Mouse (Mus musculus) neural tube, embryonic 15.5 days (tissue): ENCODE results near the gene Tmem132d. TPM values are rescaled to one million over a fixed set of nuclear protein-coding genes. Genes with fewer than 3 reads are reported as not detected.
"Not testable (repeated sequence)": the region's sequence is repeated elsewhere in the genome, so short reads cannot be mapped to it uniquely, and the experiment has no call there.

ENCODE experiments used
- ATAC-seq: fragments of 200-750 bp; cut with Nextera tagmentation; 2 replicates; pipeline ENCODE4 v1.8.0; 2017; ENCODE audit warnings: mild to moderate bottlenecking, moderate TSS enrichment, moderate library complexity; ENCODE audit not compliant: low FRiP score
- H3K27ac ChIP-seq: fragments of 300-500 bp; sonication (generic); replicated peaks from 2 replicates; pipeline ENCODE4 v1.5.1; 2015; ENCODE audit warnings: mild to moderate bottlenecking, inconsistent platforms
- H3K27me3 ChIP-seq: fragments of 300-500 bp; sonication (generic); replicated peaks from 2 replicates; pipeline ENCODE4 v1.6.1; 2015; ENCODE audit warnings: inconsistent platforms
- H3K36me3 ChIP-seq: fragments of 300-500 bp; sonication (generic); 2 replicates; pipeline ENCODE4 v1.6.1; 2015; ENCODE audit warnings: inconsistent platforms
- H3K4me1 ChIP-seq: fragments of 300-500 bp; sonication (generic); 2 replicates; pipeline ENCODE4 v1.6.1; 2015; ENCODE audit warnings: inconsistent platforms
- H3K4me2 ChIP-seq: fragments of 300-500 bp; sonication (generic); 2 replicates; pipeline ENCODE4 v1.6.1; 2015; ENCODE audit warnings: inconsistent platforms, mild to moderate bottlenecking, moderate library complexity
- H3K4me3 ChIP-seq: fragments of 300-500 bp; sonication (generic); replicated peaks from 2 replicates; pipeline ENCODE4 v1.5.1; 2015; ENCODE audit warnings: mild to moderate bottlenecking, inconsistent platforms
- H3K9ac ChIP-seq: fragments of 300-500 bp; sonication (generic); replicated peaks from 2 replicates; pipeline ENCODE4 v1.6.1; 2015; ENCODE audit warnings: mild to moderate bottlenecking, inconsistent platforms
- H3K9me3 ChIP-seq: fragments of 300-500 bp; sonication (generic); replicated peaks from 2 replicates; pipeline ENCODE4 v1.6.1; 2016; ENCODE audit warnings: inconsistent platforms
- WGBS: fragments of 180-500 bp; shearing (Covaris S2); methylation state at CpG from one replicate; pipeline ENCODE4 v1.1.7; 2015; ENCODE audit warnings: mixed read lengths; 5-methylcytosine and 5-hydroxymethylcytosine counted together
- polyA plus RNA-seq: library from polyadenylated mRNA; unstranded; fragments of >200 nt; fragmentation: Nextera tagmentation; extraction: Ambion mirVana; gene quantifications from 2 replicates; pipeline ENCODE4 v1.2.1, GENCODE M21; 2015

Tmem132d gene
- polyA plus RNA-seq, 1 experiment from 2014 or later, result 3.1 TPM

DNA sequence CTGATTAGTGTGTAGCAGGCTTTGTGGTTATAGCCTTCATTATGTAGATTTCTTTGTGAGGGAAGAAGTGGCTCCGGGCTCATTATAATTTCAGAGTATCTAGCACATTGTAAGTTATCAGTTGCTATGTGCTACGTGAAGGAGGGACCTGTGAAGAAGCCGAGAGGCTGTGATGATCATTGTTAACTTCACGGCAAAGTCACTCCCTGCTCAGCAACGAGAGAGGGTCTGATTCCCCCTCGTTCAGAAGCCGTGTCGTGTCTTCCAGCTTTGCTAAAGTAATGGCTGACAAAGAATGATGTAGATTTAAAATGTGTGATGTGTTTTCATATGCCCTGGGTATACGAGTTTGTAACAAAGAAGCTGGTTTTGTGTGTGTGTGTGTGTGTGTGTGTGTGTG lies 391.1 kb downstream of the Tmem132d start:
- no peaks in the 10 kb centered on the region for H3K9me3 ChIP-seq
- no peaks in the 10 kb centered on the region for H3K36me3 ChIP-seq
- ATAC-seq, result no peak
- H3K4me3 ChIP-seq, result no peak overlapping the region
- no peaks in the 10 kb centered on the region for H3K27me3 ChIP-seq
- H3K9ac ChIP-seq, result no peak overlapping the region
- no peak overlapping the region for H3K27ac ChIP-seq
- no peaks in the 10 kb centered on the region for H3K4me1 ChIP-seq
- 76% methylated on average over 9 of the region's 9 CpGs for WGBS
- H3K4me2 ChIP-seq, result no peak overlapping the region

DNA sequence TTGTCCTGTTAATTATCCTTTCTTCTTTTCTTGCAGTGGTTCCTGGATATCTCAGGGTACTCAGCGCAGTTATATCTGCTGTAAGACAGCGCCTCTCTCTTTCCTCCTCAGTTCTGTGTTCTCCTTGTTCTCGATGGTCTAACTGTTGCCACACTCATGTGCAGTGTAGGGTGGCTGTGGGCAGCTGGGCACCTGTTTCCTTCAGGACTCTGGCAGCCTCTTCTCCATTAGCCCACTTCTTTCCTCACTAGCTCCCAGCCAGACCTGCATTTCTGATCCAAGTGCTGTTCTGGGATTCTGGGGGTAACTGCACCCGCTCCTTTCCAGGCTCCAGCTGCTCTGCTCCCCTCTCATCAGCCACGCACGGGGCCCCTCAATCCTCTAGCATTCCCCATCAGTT lies 392.8 kb downstream of the Tmem132d start:
- Histone ChIP-seq H3K9ac (no peak overlapping the region), H3K9me3 (no peaks in the 10 kb centered on the region), H3K4me3 (no peak overlapping the region), H3K4me2 (no peak overlapping the region), H3K27me3 (no peaks in the 10 kb centered on the region), H3K4me1 (no peaks in the 10 kb centered on the region), H3K36me3 (no peaks in the 10 kb centered on the region), H3K27ac (no peak overlapping the region)
- ATAC-seq, result no peak
- WGBS, result 87% methylated on average over 6 of the region's 6 CpGs

DNA sequence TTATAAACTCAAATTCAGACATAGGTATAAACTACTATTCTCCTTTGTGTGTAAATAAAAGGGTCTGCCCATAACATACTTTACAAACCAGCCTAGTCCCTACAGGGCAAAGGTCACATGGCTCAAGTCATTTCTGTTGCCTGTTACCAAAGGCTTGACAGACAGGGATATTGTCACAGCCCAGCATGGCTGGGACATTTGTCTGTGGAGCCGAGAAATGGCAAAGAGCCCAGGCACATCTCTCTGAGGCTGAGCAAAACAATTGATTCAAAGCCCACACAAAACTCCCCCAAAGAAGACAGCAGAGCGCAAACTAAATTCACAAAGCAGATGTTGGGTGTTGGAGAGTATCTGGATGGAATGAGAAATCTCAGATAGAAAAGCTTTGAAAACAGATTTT lies 405.8 kb downstream of the Tmem132d start:
- no peak overlapping the region for H3K4me2 ChIP-seq
- no peak for ATAC-seq
- 35% methylated on average over 2 of the region's 2 CpGs for WGBS
- no peak overlapping the region for H3K4me3 ChIP-seq
- no peak overlapping the region for H3K27ac ChIP-seq
- H3K4me1 ChIP-seq, result no peaks in the 10 kb centered on the region
- no peaks in the 10 kb centered on the region for H3K36me3 ChIP-seq
- H3K9ac ChIP-seq, result no peak overlapping the region
- H3K27me3 ChIP-seq, result no peaks in the 10 kb centered on the region
- H3K9me3 ChIP-seq, result no peaks in the 10 kb centered on the region

DNA sequence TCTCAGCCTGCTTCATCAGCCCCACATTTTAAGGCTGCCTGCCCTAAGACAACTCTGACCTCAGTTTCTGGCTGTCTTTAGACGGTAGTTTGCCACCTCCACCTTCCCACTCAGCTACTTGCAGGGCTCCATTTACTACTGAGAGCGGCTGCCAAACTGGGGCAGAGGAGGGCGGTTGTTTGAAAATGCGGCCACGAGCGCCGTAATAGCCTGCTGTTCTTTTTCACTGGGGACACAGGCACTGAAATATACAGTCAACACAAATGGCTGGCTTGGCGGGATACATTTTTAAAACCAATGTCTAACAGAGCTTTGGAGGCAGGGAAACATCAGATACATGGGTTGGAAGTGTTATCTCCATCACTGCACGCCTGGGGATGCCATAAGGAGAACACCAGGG lies 428.2 kb downstream of the Tmem132d start:
- Histone ChIP-seq H3K27me3 (no peaks in the 10 kb centered on the region), H3K4me3 (no peak overlapping the region), H3K9ac (no peak overlapping the region), H3K9me3 (no peaks in the 10 kb centered on the region), H3K4me1 (peaks cover 22% of the 10 kb centered on the region), H3K27ac (no peak overlapping the region), H3K36me3 (no peaks in the 10 kb centered on the region), H3K4me2 (0 out of 2 replicates have a peak overlapping the region, but pooled peaks have one; percentile 5)
- WGBS, result 33% methylated on average over 9 of the region's 9 CpGs
- ATAC-seq, result no peak

DNA sequence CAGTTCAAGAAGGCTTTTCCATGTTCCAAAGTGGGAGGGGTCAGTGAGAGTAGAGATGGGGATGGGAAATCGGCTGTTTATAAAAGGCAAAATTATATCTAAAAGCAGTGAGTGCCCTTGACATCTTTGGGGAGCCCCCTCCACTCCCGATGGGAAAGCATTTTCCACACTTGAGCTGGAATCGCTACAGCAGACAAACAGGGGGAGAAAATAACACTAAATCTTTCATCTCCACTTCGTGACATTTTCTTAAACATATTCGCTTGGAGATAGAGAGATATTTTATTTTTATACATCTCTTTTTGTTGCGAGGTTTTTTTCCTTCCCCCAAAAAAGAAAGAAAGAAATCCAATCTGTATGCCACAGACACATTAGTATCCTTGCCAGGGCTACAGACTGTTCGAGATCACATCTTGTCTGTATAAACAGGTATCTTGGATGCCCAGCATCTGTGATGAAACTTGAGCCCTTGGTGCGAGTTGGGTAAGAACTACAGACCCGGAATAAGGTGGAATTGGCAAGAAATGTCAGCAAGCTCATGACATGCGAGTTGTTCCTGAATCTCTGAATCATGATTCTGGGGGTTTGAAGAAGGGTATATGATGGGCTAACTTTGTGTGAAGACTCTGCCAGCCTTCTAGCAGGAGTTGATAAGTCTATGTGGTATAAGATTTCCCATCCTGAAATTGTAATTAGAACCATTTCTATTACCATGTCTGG lies 436.2 kb downstream of the Tmem132d start:
- 85% methylated on average over 10 of the region's 10 CpGs for WGBS
- no peak for ATAC-seq

DNA sequence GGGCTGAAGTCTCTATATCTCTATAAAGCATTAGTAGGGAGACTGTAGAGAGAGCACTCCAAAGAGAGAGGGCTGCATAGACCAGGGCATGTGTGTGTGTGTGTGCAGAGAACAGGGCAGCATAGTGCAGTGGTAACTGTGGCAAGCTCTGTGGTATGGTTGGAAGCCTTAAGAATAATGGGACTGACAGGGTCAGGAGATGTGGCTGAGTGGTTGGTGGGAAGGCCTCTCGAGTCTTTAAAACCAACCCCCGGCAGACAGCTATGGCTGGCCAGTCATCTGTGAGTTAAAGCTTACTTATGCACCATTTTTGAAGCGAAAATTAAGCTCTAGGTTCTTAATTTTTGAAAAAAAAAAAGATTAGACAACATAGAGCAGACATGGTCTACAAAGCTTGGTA lies 439.4 kb downstream of the Tmem132d start:
- WGBS, result 86% methylated on average over 3 of the region's 3 CpGs
- no peak overlapping the region for H3K4me3 ChIP-seq
- H3K4me1 ChIP-seq, result no peaks in the 10 kb centered on the region
- ATAC-seq, result no peak
- no peak overlapping the region for H3K4me2 ChIP-seq
- H3K27me3 ChIP-seq, result no peaks in the 10 kb centered on the region
- no peaks in the 10 kb centered on the region for H3K36me3 ChIP-seq
- no peak overlapping the region for H3K9ac ChIP-seq
- no peaks in the 10 kb centered on the region for H3K9me3 ChIP-seq
- H3K27ac ChIP-seq, result no peak overlapping the region

More for the DNA sequence above, 436.2 kb downstream of the Tmem132d start:
- Histone ChIP-seq H3K4me2 (no peak overlapping the region), H3K27ac (no peak overlapping the region), H3K27me3 (no peaks in the 10 kb centered on the region), H3K36me3 (no peaks in the 10 kb centered on the region), H3K9ac (no peak overlapping the region), H3K9me3 (no peaks in the 10 kb centered on the region), H3K4me1 (no peaks in the 10 kb centered on the region), H3K4me3 (no peak overlapping the region)

DNA sequence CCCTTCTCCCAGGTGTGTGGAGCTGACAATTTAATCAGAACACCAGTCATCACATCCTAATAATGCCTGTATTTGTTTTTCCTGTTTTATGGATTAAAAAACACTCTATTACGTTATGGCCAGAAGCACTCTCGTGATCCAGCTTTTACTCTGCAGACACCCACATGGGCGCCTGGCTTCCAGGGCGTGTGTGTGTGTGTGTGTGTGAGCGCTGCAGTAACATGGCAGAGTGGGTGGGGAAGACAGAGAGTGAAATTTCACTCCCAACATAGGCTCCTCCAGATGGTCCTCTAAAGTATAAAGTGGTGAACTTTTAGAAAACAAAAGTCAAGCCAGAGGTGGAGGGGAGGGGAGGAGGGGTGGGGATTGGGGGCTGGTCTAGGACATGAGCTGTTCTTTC lies 442.1 kb downstream of the Tmem132d start:
- no peak for ATAC-seq
- no peaks in the 10 kb centered on the region for H3K27me3 ChIP-seq
- no peak overlapping the region for H3K9ac ChIP-seq
- no peaks in the 10 kb centered on the region for H3K4me1 ChIP-seq
- WGBS, result 80% methylated on average over 5 of the region's 5 CpGs
- no peaks in the 10 kb centered on the region for H3K9me3 ChIP-seq
- no peak overlapping the region for H3K27ac ChIP-seq
- H3K4me3 ChIP-seq, result no peak overlapping the region
- no peak overlapping the region for H3K4me2 ChIP-seq
- H3K36me3 ChIP-seq, result no peaks in the 10 kb centered on the region

DNA sequence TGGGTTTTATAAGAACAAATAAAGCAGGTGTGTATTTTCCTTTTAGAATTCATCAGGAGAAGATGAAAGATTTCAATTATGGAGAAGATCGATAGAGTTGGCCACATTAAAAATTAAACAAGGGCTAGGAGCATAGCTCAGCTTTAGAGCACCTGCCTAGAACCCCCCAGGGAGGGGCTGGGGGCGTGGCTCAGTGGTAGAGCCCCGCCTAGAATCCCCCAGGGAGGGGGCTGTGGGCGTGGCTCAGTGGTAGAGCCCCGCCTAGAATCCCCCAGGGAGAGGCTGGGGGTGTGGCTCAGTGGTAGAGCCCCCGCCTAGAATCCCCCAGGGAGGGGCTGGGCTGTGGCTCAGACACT lies 452.9 kb downstream of the Tmem132d start:
- WGBS, result 52% methylated on average over 6 of the region's 6 CpGs
- not testable (repeated sequence) for H3K4me3 ChIP-seq, H3K9me3 ChIP-seq, H3K4me1 ChIP-seq, ATAC-seq, H3K27ac ChIP-seq, H3K4me2 ChIP-seq, H3K36me3 ChIP-seq, H3K27me3 ChIP-seq, H3K9ac ChIP-seq

DNA sequence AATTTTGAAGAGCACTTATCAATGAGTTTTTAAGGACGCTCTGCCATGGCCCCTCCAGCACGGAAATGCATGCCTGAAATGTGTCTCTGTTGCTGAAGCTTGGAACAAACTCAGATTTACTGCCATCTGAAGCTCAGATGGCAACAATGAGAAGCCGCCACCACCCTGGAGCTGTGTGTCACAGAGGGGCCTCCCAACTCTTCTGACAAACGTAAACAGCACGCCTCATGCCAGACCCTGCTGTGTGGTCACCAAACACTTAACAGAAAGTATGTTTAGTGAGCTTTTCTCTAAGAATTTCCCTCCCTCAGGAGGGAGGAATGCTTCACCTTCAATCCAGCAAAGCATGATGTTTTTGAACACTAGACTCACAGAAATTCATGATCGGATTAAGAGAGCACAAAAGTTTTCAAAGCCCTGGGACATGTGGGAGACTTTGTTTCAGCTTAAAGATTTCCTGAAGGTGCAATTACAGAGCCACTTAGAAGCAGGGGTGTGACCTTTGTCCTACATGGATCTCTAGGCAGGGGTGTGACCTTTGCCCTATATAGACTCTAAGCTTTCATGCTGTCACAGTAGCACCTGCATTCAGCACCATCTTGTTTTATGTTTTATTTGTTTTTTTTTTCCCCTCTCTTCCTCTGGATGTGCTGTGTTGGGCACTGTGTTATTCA lies 453.4 kb downstream of the Tmem132d start:
- ATAC-seq, result no peak
- H3K4me1 ChIP-seq, result peaks cover 3% of the 10 kb centered on the region; the same call in 1 of the 2 replicates
- no peak overlapping the region for H3K4me3 ChIP-seq
- WGBS, result 35% methylated on average over 6 of the region's 6 CpGs
- no peaks in the 10 kb centered on the region for H3K27me3 ChIP-seq
- H3K36me3 ChIP-seq, result no peaks in the 10 kb centered on the region
- no peaks in the 10 kb centered on the region for H3K9me3 ChIP-seq
- H3K27ac ChIP-seq, result no peak overlapping the region
- no peak overlapping the region for H3K9ac ChIP-seq
- no peak overlapping the region for H3K4me2 ChIP-seq

DNA sequence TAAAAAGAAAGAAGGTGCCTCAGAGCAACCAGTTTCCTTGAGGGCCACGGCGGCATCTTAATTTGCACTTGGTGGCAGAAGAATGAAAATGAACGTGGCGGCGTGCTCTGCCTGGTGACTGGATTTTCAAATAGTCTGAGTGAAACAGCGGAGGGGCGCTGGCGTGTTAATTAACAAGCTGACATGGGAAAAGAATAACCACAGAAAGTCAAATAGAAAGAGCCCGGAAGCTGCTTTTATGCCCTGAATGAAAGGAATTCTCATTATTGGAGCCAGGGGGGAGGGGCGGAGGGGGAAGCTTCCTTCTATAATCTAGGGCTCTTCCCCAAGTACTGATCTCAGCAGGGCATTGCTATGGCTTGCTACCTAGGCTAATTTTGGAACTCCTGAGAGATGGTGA lies 456.2 kb downstream of the Tmem132d start:
- H3K4me3 ChIP-seq, result no peak overlapping the region
- no peak overlapping the region for H3K27ac ChIP-seq
- WGBS, result 25% methylated on average over 10 of the region's 10 CpGs
- no peak overlapping the region for H3K9ac ChIP-seq
- H3K9me3 ChIP-seq, result no peaks in the 10 kb centered on the region
- peaks cover 3% of the 10 kb centered on the region; the same call in 1 of the 2 replicates for H3K4me1 ChIP-seq
- H3K27me3 ChIP-seq, result no peaks in the 10 kb centered on the region
- no peak for ATAC-seq
- H3K36me3 ChIP-seq, result no peaks in the 10 kb centered on the region
- H3K4me2 ChIP-seq, result no peak overlapping the region

DNA sequence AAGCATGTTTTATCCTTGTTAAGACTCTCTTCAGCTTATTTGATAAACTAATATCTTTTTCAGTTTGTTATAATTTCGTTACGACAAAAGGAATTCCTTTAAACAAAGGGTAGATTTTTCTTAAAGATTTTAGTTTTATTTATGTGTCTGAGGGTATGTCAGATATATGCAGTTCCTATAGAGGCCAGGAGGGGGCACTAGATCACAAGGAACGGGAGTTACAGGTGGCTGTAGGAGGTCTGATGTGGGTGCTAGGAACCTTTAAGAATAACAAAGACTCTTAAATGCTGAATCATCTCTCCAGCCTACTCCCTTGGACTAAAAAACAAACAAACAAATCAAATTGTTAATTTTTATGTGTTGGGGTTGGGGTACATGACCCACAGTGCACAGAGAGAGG lies 467.2 kb downstream of the Tmem132d start:
- WGBS, result 84% methylated on average over 3 of the region's 3 CpGs
- no peak overlapping the region for H3K27ac ChIP-seq
- no peak for ATAC-seq

DNA sequence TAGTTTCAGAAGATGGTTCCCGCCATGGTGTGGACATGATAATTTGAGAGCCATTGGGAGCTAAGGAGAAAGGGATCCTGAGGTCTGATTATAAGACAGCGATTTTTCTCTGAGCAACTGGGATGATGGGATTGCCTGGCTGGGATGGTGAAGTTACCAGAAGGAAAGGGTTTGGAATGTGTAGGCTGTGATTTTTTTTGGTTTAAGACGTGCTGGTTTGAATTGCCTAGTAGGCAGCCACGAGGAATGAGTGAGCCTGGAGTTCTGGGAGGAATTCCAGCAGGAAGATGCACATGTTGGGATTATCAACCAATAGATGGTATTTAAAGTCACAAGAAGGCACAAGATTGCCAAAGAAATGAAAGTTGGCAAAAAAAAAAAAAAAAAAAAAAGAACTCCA lies 470.2 kb downstream of the Tmem132d start:
- Histone ChIP-seq H3K27ac (no peak overlapping the region), H3K36me3 (no peaks in the 10 kb centered on the region), H3K27me3 (no peaks in the 10 kb centered on the region), H3K9ac (no peak overlapping the region), H3K9me3 (no peaks in the 10 kb centered on the region), H3K4me3 (no peak overlapping the region), H3K4me2 (no peak overlapping the region), H3K4me1 (no peaks in the 10 kb centered on the region)
- ATAC-seq, result no peak
- WGBS, result 87% methylated on average over 4 of the region's 4 CpGs

More for the DNA sequence above, 467.2 kb downstream of the Tmem132d start:
- H3K4me2 ChIP-seq, result no peak overlapping the region
- H3K9me3 ChIP-seq, result no peaks in the 10 kb centered on the region
- no peaks in the 10 kb centered on the region for H3K27me3 ChIP-seq
- no peak overlapping the region for H3K9ac ChIP-seq
- no peaks in the 10 kb centered on the region for H3K36me3 ChIP-seq
- no peak overlapping the region for H3K4me3 ChIP-seq
- no peaks in the 10 kb centered on the region for H3K4me1 ChIP-seq
